Mouse (Mus musculus) naive thymus-derived CD4-positive, alpha-beta T cell, adult 2 months (primary cell): ENCODE results near the gene Mapre3.

ENCODE experiments used
- DNase-seq: peaks from one replicate; pipeline ENCODE4 v3.0.0-alpha.2; 2011; ENCODE audit warnings: low read depth

The Mapre3 gene

GRCm38 (mm10) chr5:30824124-30824988 lies 9.9 kb downstream of the Mapre3 start:
- DNase-seq: no peak

- no peak for DNase-seq
Measured at GRCm38 (mm10) chr5:30825166-30825565, 10.7 kb downstream of the Mapre3 start.

- DNase-seq: no peak
Measured at GRCm38 (mm10) chr5:30825821-30826220, 11.4 kb downstream of the Mapre3 start.

GRCm38 (mm10) chr5:30833416-30833815 lies 19.0 kb downstream of the Mapre3 start:
- no peak for DNase-seq

- DNase-seq: no peak
Measured at GRCm38 (mm10) chr5:30839731-30840130, 25.3 kb downstream of the Mapre3 start.

GRCm38 (mm10) chr5:30841896-30842295 lies 27.5 kb downstream of the Mapre3 start:
- DNase-seq: no peak

- no peak for DNase-seq
Measured at GRCm38 (mm10) chr5:30849891-30850555, 35.6 kb downstream of the Mapre3 start.

- no peak for DNase-seq
Measured at GRCm38 (mm10) chr5:30850556-30850925, 36.1 kb downstream of the Mapre3 start.

- no peak for DNase-seq
Measured at GRCm38 (mm10) chr5:30853522-30853921, 39.1 kb downstream of the Mapre3 start.

GRCm38 (mm10) chr5:30855674-30856073 lies 41.2 kb downstream of the Mapre3 start:
- no peak for DNase-seq

- no peak for DNase-seq
Measured at GRCm38 (mm10) chr5:30856124-30856523, 41.7 kb downstream of the Mapre3 start.

- no peak for DNase-seq
Measured at GRCm38 (mm10) chr5:30863852-30864251, 49.4 kb downstream of the Mapre3 start.

- no peak for DNase-seq
Measured at GRCm38 (mm10) chr5:30864322-30864721, 49.9 kb downstream of the Mapre3 start.

- no peak for DNase-seq
Measured at GRCm38 (mm10) chr5:30866871-30867270, 52.4 kb downstream of the Mapre3 start.

GRCm38 (mm10) chr5:30867712-30868111 lies 53.3 kb downstream of the Mapre3 start, which contains the start of gene Tmem214:
TSS of gene Tmem214 (plus strand) at chr5:30868012.
- DNase-seq: no peak

- DNase-seq: no peak
Measured at GRCm38 (mm10) chr5:30868981-30869380, 54.5 kb downstream of the Mapre3 start.

- DNase-seq: peak; percentile 88
Measured at GRCm38 (mm10) chr5:30869405-30870130, 55.1 kb downstream of the Mapre3 start.

- DNase-seq: no peak
Measured at GRCm38 (mm10) chr5:30870131-30870406, 55.6 kb downstream of the Mapre3 start.

GRCm38 (mm10) chr5:30872574-30872973 lies 58.1 kb downstream of the Mapre3 start:
- DNase-seq: no peak

- no peak for DNase-seq
Measured at GRCm38 (mm10) chr5:30874365-30874764, 59.9 kb downstream of the Mapre3 start.

- no peak for DNase-seq
Measured at GRCm38 (mm10) chr5:30878616-30879015, 64.2 kb downstream of the Mapre3 start.

GRCm38 (mm10) chr5:30879347-30879943 lies 65.0 kb downstream of the Mapre3 start:
- no peak for DNase-seq
